Mouse (Mus musculus) heart, postnatal 0 days (tissue): ENCODE measurements around the gene Vezt. TPM values are rescaled to one million over a fixed set of nuclear protein-coding genes. Genes with fewer than 3 reads are reported as not detected.

Source experiments
- ATAC-seq: fragments of 200-750 bp; cut with Nextera tagmentation; 2 replicates; pipeline ENCODE4 v1.8.0; 2017; ENCODE audit warnings: low read depth, moderate number of reproducible peaks, moderate library complexity; ENCODE audit not compliant: insufficient read depth
- DNase-seq: peaks from one replicate; pipeline ENCODE4 v3.0.0-alpha.2; 2016; ENCODE audit warnings: low spot score
- H3K27ac ChIP-seq: fragments of 300-500 bp; sonication (generic); 2 replicates; pipeline ENCODE4 v1.5.1; 2014; ENCODE audit warnings: low read depth, mild to moderate bottlenecking
- H3K27me3 ChIP-seq: fragments of 300-500 bp; sonication (generic); 2 replicates; pipeline ENCODE4 v1.6.1; 2014; ENCODE audit warnings: low read length, mixed read lengths; ENCODE audit not compliant: control insufficient read depth, insufficient read depth
- H3K36me3 ChIP-seq: fragments of 300-500 bp; sonication (generic); replicated peaks from 2 replicates; pipeline ENCODE4 v1.6.1; 2014; ENCODE audit warnings: low read length, mixed read lengths; ENCODE audit not compliant: control insufficient read depth, insufficient read depth
- H3K4me1 ChIP-seq: fragments of 300-500 bp; sonication (generic); 2 replicates; pipeline ENCODE4 v1.6.1; 2014; ENCODE audit warnings: antibody characterized with exemption; ENCODE audit not compliant: control insufficient read depth, insufficient read depth
- H3K4me2 ChIP-seq: fragments of 300-500 bp; sonication (generic); 2 replicates; pipeline ENCODE4 v1.6.1; 2014; ENCODE audit warnings: low read depth, mild to moderate bottlenecking, low read length, moderate library complexity
- H3K4me3 ChIP-seq: fragments of 300-500 bp; sonication (generic); 2 replicates; pipeline ENCODE4 v1.5.1; 2014; ENCODE audit warnings: low read depth, low read length
- H3K9ac ChIP-seq: fragments of 300-500 bp; sonication (generic); replicated peaks from 2 replicates; pipeline ENCODE4 v1.6.1; 2014; ENCODE audit warnings: low read depth, low read length, mixed read lengths
- H3K9me3 ChIP-seq: fragments of 300-500 bp; sonication (generic); replicated peaks from 2 replicates; pipeline ENCODE4 v1.6.1; 2016; ENCODE audit warnings: low read length; ENCODE audit not compliant: control insufficient read depth
- CTCF ChIP-seq: IDR thresholded peaks from 2 replicates; pipeline ENCODE4 v1.5.1; 2016; ENCODE audit warnings: antibody characterized with exemption, control low read depth, low read depth
- EP300 ChIP-seq: IDR thresholded peaks from 2 replicates; pipeline ENCODE4 v1.6.1; 2016; ENCODE audit warnings: antibody characterized with exemption, low read depth
- WGBS: fragments of 180-500 bp; shearing (Covaris S2); extraction: QIAGEN DNeasy Blood & Tissue Kit; methylation state at CpG from one replicate; pipeline ENCODE4 v1.1.7; 2014; 5-methylcytosine and 5-hydroxymethylcytosine counted together
- polyA plus RNA-seq: library from polyadenylated mRNA; unstranded; fragments of >200 nt; fragmentation: Nextera tagmentation; extraction: Ambion mirVana; gene quantifications from 2 replicates; pipeline ENCODE4 v1.2.1, GENCODE M21; 2015
- total RNA-seq: library from RNA; depleted of rRNA; stranded (reverse); fragments of >200 nt; gene quantifications from 2 replicates; pipeline ENCODE4 v1.2.3, GENCODE M21; 2014; ENCODE audit warnings: low replicate concordance

Vezt gene
- total and polyA plus RNA-seq, 2 experiments from 2014 or later = 23.8 to 25.8 TPM

- TF ChIP-seq CTCF = no peak
- TF ChIP-seq EP300 = no peak
- Histone ChIP-seq H3K27ac (no peak overlapping the region), H3K9ac (no peak overlapping the region), H3K9me3 (no peaks in the 10 kb centered on the region), H3K4me1 (peaks cover 19% of the 10 kb centered on the region), H3K36me3 (no peaks in the 10 kb centered on the region), H3K4me2 (no peak overlapping the region), H3K4me3 (no peak overlapping the region), H3K27me3 (no peaks in the 10 kb centered on the region)
- DNase-seq = no peak
- 61% methylated on average over 11 of the region's 11 CpGs for WGBS
- ATAC-seq = no peak
These were observed 119.9 kb downstream of the Vezt start for GRCm38 (mm10) chr10:93915531-93916275.

GRCm38 (mm10) chr10:93913525-93913924, 122.1 kb downstream of the Vezt start:
- Histone ChIP-seq H3K4me3 (no peak overlapping the region), H3K9ac (no peak overlapping the region), H3K36me3 (no peaks in the 10 kb centered on the region), H3K27me3 (no peaks in the 10 kb centered on the region), H3K27ac (no peak overlapping the region), H3K4me1 (peaks cover 9% of the 10 kb centered on the region; the same call in 1 of the 2 replicates), H3K4me2 (no peak overlapping the region), H3K9me3 (no peaks in the 10 kb centered on the region)
- DNase-seq (no peak), ATAC-seq (no peak)
- WGBS = 88% methylated on average over 5 of the region's 5 CpGs
- TF ChIP-seq EP300 (no peak), CTCF (no peak)

- Histone ChIP-seq H3K27me3 (no peaks in the 10 kb centered on the region), H3K9ac (no peak overlapping the region), H3K4me1 (peaks cover 3% of the 10 kb centered on the region; the same call in 1 of the 2 replicates), H3K4me2 (no peak overlapping the region), H3K9me3 (no peaks in the 10 kb centered on the region), H3K27ac (no peak overlapping the region), H3K36me3 (no peaks in the 10 kb centered on the region), H3K4me3 (no peak overlapping the region)
- no peak for TF ChIP-seq EP300
- no peak for TF ChIP-seq CTCF
- DNase-seq (no peak), ATAC-seq (no peak)
- WGBS = 64% methylated on average over 1 of the region's 1 CpGs
These were observed 122.7 kb downstream of the Vezt start for GRCm38 (mm10) chr10:93912917-93913316.

- Histone ChIP-seq H3K9ac (no peak overlapping the region), H3K9me3 (no peaks in the 10 kb centered on the region), H3K36me3 (no peaks in the 10 kb centered on the region), H3K4me2 (no peak overlapping the region), H3K4me3 (no peak overlapping the region), H3K27ac (no peak overlapping the region), H3K4me1 (no peaks in the 10 kb centered on the region), H3K27me3 (no peaks in the 10 kb centered on the region)
- 83% methylated on average over 5 of the region's 5 CpGs for WGBS
- DNase-seq = no peak
- ATAC-seq = no peak
- TF ChIP-seq EP300 (no peak), CTCF (no peak)
These were observed 123.3 kb downstream of the Vezt start for GRCm38 (mm10) chr10:93912136-93912855.

GRCm38 (mm10) chr10:93911326-93911725, 124.3 kb downstream of the Vezt start:
- DNase-seq (no peak), ATAC-seq (no peak)
- TF ChIP-seq EP300 (no peak), CTCF (no peak)
- no peak overlapping the region for H3K4me2 ChIP-seq
- H3K27me3 ChIP-seq = no peaks in the 10 kb centered on the region
- no peaks in the 10 kb centered on the region for H3K9me3 ChIP-seq
- no peaks in the 10 kb centered on the region for H3K4me1 ChIP-seq
- 62% methylated on average over 5 of the region's 5 CpGs for WGBS
- H3K27ac ChIP-seq = no peak overlapping the region
- H3K36me3 ChIP-seq = no peaks in the 10 kb centered on the region
- H3K4me3 ChIP-seq = no peak overlapping the region
- H3K9ac ChIP-seq = no peak overlapping the region
